Mouse (Mus musculus): ENCODE data around the gene Cntnap1. TPM values are rescaled to one million over a fixed set of nuclear protein-coding genes. Genes with fewer than 3 reads are reported as not detected.
A peak's percentile ranks its signal among the peaks of the same experiment; 100 is the strongest.

Cntnap1 gene
- polyA plus RNA-seq, 1 experiment from 2014 or later: 0.70 TPM

- no peak overlapping the region for H3K4me2 ChIP-seq
- H3K9ac ChIP-seq (ENCODE audit: low read depth, low read length): no peak overlapping the region
- no peak overlapping the region for H3K4me3 ChIP-seq (ENCODE audit: low read depth, low read length)
- no peak for ATAC-seq (replicated peaks; ENCODE audit: insufficient number of reproducible peaks, low FRiP score, low TSS enrichment)
- H3K4me1 ChIP-seq (ENCODE audit: control insufficient read depth, insufficient read depth, low read length): peaks cover 10% of the 10 kb centered on the region
- 0 out of 2 replicates have a peak, but pooled peaks cover 5% of the 10 kb centered on the region for H3K27me3 ChIP-seq (ENCODE audit: control insufficient read depth, insufficient read depth, low read length)
- no peaks in the 10 kb centered on the region for H3K36me3 ChIP-seq (ENCODE audit: control insufficient read depth, insufficient read depth, low read length)
- WGBS (ENCODE audit: insufficient replicate concordance): 85% methylated on average over 12 of the region's 12 CpGs
- no peak overlapping the region for H3K27ac ChIP-seq (ENCODE audit: low read depth, low read length)
- no peaks in the 10 kb centered on the region for H3K9me3 ChIP-seq (replicated peaks; ENCODE audit: control insufficient read depth, low read length)
Measured at GRCm38 (mm10) chr11:101184984-101185383, 14.7 kb downstream of the Cntnap1 start.

- no peaks in the 10 kb centered on the region for H3K36me3 ChIP-seq (ENCODE audit: control insufficient read depth, insufficient read depth, low read length)
- peaks cover 14% of the 10 kb centered on the region for H3K4me1 ChIP-seq (ENCODE audit: control insufficient read depth, insufficient read depth, low read length)
- ATAC-seq (replicated peaks; ENCODE audit: insufficient number of reproducible peaks, low FRiP score, low TSS enrichment): no peak
- no peaks in the 10 kb centered on the region for H3K9me3 ChIP-seq (replicated peaks; ENCODE audit: control insufficient read depth, low read length)
- H3K4me2 ChIP-seq: no peak overlapping the region
- H3K4me3 ChIP-seq (ENCODE audit: low read depth, low read length): no peak overlapping the region
- H3K9ac ChIP-seq (ENCODE audit: low read depth, low read length): no peak overlapping the region
- WGBS (ENCODE audit: insufficient replicate concordance): 89% methylated on average over 4 of the region's 4 CpGs
- 0 out of 2 replicates have a peak, but pooled peaks cover 5% of the 10 kb centered on the region for H3K27me3 ChIP-seq (ENCODE audit: control insufficient read depth, insufficient read depth, low read length)
- H3K27ac ChIP-seq (ENCODE audit: low read depth, low read length): no peak overlapping the region
Measured at GRCm38 (mm10) chr11:101185441-101185840, 15.1 kb downstream of the Cntnap1 start.

- H3K4me1 ChIP-seq (ENCODE audit: control insufficient read depth, insufficient read depth, low read length): peaks cover 25% of the 10 kb centered on the region
- no peak overlapping the region for H3K4me3 ChIP-seq (ENCODE audit: low read depth, low read length)
- H3K27me3 ChIP-seq (ENCODE audit: control insufficient read depth, insufficient read depth, low read length): 0 out of 2 replicates have a peak, but pooled peaks cover 5% of the 10 kb centered on the region
- WGBS (ENCODE audit: insufficient replicate concordance): 85% methylated on average over 27 of the region's 27 CpGs
- no peaks in the 10 kb centered on the region for H3K36me3 ChIP-seq (ENCODE audit: control insufficient read depth, insufficient read depth, low read length)
- no peak overlapping the region for H3K27ac ChIP-seq (ENCODE audit: low read depth, low read length)
- no peak overlapping the region for H3K9ac ChIP-seq (ENCODE audit: low read depth, low read length)
- no peak overlapping the region for H3K4me2 ChIP-seq
- H3K9me3 ChIP-seq (replicated peaks; ENCODE audit: control insufficient read depth, low read length): no peaks in the 10 kb centered on the region
- ATAC-seq (replicated peaks; ENCODE audit: insufficient number of reproducible peaks, low FRiP score, low TSS enrichment): no peak
Measured at GRCm38 (mm10) chr11:101186526-101187247, 16.4 kb downstream of the Cntnap1 start.

- Histone ChIP-seq H3K27ac (ENCODE audit: low read depth, low read length) (no peak overlapping the region), H3K4me3 (ENCODE audit: low read depth, low read length) (no peak overlapping the region), H3K9me3 (replicated peaks; ENCODE audit: control insufficient read depth, low read length) (no peaks in the 10 kb centered on the region), H3K36me3 (ENCODE audit: control insufficient read depth, insufficient read depth, low read length) (no peaks in the 10 kb centered on the region), H3K4me2 (no peak overlapping the region), H3K4me1 (ENCODE audit: control insufficient read depth, insufficient read depth, low read length) (peaks cover 25% of the 10 kb centered on the region), H3K9ac (ENCODE audit: low read depth, low read length) (no peak overlapping the region), H3K27me3 (ENCODE audit: control insufficient read depth, insufficient read depth, low read length) (0 out of 2 replicates have a peak, but pooled peaks cover 5% of the 10 kb centered on the region)
- ATAC-seq (replicated peaks; ENCODE audit: insufficient number of reproducible peaks, low FRiP score, low TSS enrichment): no peak
- 85% methylated on average over 5 of the region's 5 CpGs for WGBS (ENCODE audit: insufficient replicate concordance)
Measured at GRCm38 (mm10) chr11:101187541-101187940, 17.2 kb downstream of the Cntnap1 start.

GRCm38 (mm10) chr11:101188166-101188805, 18.0 kb downstream of the Cntnap1 start:
- H3K4me1 ChIP-seq (ENCODE audit: control insufficient read depth, insufficient read depth, low read length): peaks cover 25% of the 10 kb centered on the region
- no peak overlapping the region for H3K4me2 ChIP-seq
- H3K36me3 ChIP-seq (ENCODE audit: control insufficient read depth, insufficient read depth, low read length): 0 out of 2 replicates have a peak, but pooled peaks cover 2% of the 10 kb centered on the region
- 0 out of 2 replicates have a peak, but pooled peaks cover 5% of the 10 kb centered on the region for H3K27me3 ChIP-seq (ENCODE audit: control insufficient read depth, insufficient read depth, low read length)
- H3K9me3 ChIP-seq (replicated peaks; ENCODE audit: control insufficient read depth, low read length): no peaks in the 10 kb centered on the region
- 80% methylated on average over 11 of the region's 11 CpGs for WGBS (ENCODE audit: insufficient replicate concordance)
- no peak overlapping the region for H3K4me3 ChIP-seq (ENCODE audit: low read depth, low read length)
- no peak overlapping the region for H3K27ac ChIP-seq (ENCODE audit: low read depth, low read length)
- no peak for ATAC-seq (replicated peaks; ENCODE audit: insufficient number of reproducible peaks, low FRiP score, low TSS enrichment)
- H3K9ac ChIP-seq (ENCODE audit: low read depth, low read length): no peak overlapping the region

- H3K9ac ChIP-seq (ENCODE audit: low read depth, low read length): peak overlapping the region; percentile 39
- peak overlapping the region; percentile 77 for H3K27ac ChIP-seq (ENCODE audit: low read depth, low read length)
- H3K27me3 ChIP-seq (ENCODE audit: control insufficient read depth, insufficient read depth, low read length): 0 out of 2 replicates have a peak, but pooled peaks cover 2% of the 10 kb centered on the region
- WGBS (ENCODE audit: insufficient replicate concordance): 7% methylated on average over 6 of the region's 6 CpGs
- peaks cover 31% of the 10 kb centered on the region for H3K4me1 ChIP-seq (ENCODE audit: control insufficient read depth, insufficient read depth, low read length)
- H3K36me3 ChIP-seq (ENCODE audit: control insufficient read depth, insufficient read depth, low read length): 0 out of 2 replicates have a peak, but pooled peaks cover 2% of the 10 kb centered on the region
- no peaks in the 10 kb centered on the region for H3K9me3 ChIP-seq (replicated peaks; ENCODE audit: control insufficient read depth, low read length)
- H3K4me3 ChIP-seq (ENCODE audit: low read depth, low read length): no peak overlapping the region
- peak; percentile 81 for ATAC-seq (replicated peaks; ENCODE audit: insufficient number of reproducible peaks, low FRiP score, low TSS enrichment)
- peak overlapping the region; percentile 33 for H3K4me2 ChIP-seq
Measured at GRCm38 (mm10) chr11:101189495-101190180, 19.3 kb downstream of the Cntnap1 start.

GRCm38 (mm10) chr11:101190181-101190912, 20.0 kb downstream of the Cntnap1 start:
- H3K4me3 ChIP-seq (ENCODE audit: low read depth, low read length): no peak overlapping the region
- peak overlapping the region; percentile 39; the same call in 1 of the 2 replicates for H3K9ac ChIP-seq (ENCODE audit: low read depth, low read length)
- peaks cover 2% of the 10 kb centered on the region; the same call in 1 of the 2 replicates for H3K36me3 ChIP-seq (ENCODE audit: control insufficient read depth, insufficient read depth, low read length)
- H3K9me3 ChIP-seq (replicated peaks; ENCODE audit: control insufficient read depth, low read length): no peaks in the 10 kb centered on the region
- H3K27ac ChIP-seq (ENCODE audit: low read depth, low read length): peak overlapping the region; percentile 77
- peaks cover 31% of the 10 kb centered on the region for H3K4me1 ChIP-seq (ENCODE audit: control insufficient read depth, insufficient read depth, low read length)
- H3K27me3 ChIP-seq (ENCODE audit: control insufficient read depth, insufficient read depth, low read length): 0 out of 2 replicates have a peak, but pooled peaks cover 2% of the 10 kb centered on the region
- H3K4me2 ChIP-seq: peak overlapping the region; percentile 33
- ATAC-seq (replicated peaks; ENCODE audit: insufficient number of reproducible peaks, low FRiP score, low TSS enrichment): no peak; the same call in 1 of the 2 replicates
- WGBS (ENCODE audit: insufficient replicate concordance): 48% methylated on average over 8 of the region's 8 CpGs
